Mouse (Mus musculus) midbrain, postnatal 0 days (tissue): Measurements from ENCODE around the gene Mrtfa. TPM values are rescaled to one million over a fixed set of nuclear protein-coding genes. Genes with fewer than 3 reads are reported as not detected.

Experiments
- ATAC-seq: fragments of 200-750 bp; cut with Nextera tagmentation; 2 replicates; pipeline ENCODE4 v1.8.0; 2017; ENCODE audit warnings: moderate number of reproducible peaks, mild to moderate bottlenecking, moderate TSS enrichment, moderate library complexity; ENCODE audit not compliant: low FRiP score
- DNase-seq: peaks from one replicate; pipeline ENCODE4 v3.0.0-alpha.2; 2015; ENCODE audit warnings: low spot score
- H3K27ac ChIP-seq: fragments of 300-500 bp; sonication (generic); 2 replicates; pipeline ENCODE4 v1.5.1; 2014; ENCODE audit warnings: low read depth, mild to moderate bottlenecking, low read length, mixed read lengths
- H3K27me3 ChIP-seq: fragments of 300-500 bp; sonication (generic); 2 replicates; pipeline ENCODE4 v1.6.1; 2014; ENCODE audit warnings: low read length, control low read depth, mixed read lengths; ENCODE audit not compliant: insufficient read depth
- H3K36me3 ChIP-seq: fragments of 300-500 bp; sonication (generic); 2 replicates; pipeline ENCODE4 v1.6.1; 2014; ENCODE audit warnings: low read length, control low read depth, mixed read lengths; ENCODE audit not compliant: insufficient read depth
- H3K4me1 ChIP-seq: fragments of 300-500 bp; sonication (generic); 2 replicates; pipeline ENCODE4 v1.6.1; 2014; ENCODE audit warnings: mild to moderate bottlenecking, control low read depth, antibody characterized with exemption, low read length, mixed read lengths; ENCODE audit not compliant: insufficient read depth
- H3K4me2 ChIP-seq: fragments of 300-500 bp; sonication (generic); 2 replicates; pipeline ENCODE4 v1.6.1; 2014; ENCODE audit warnings: low read depth, mild to moderate bottlenecking, low read length, mixed read lengths; ENCODE audit not compliant: poor library complexity, severe bottlenecking
- H3K4me3 ChIP-seq: fragments of 300-500 bp; sonication (generic); 2 replicates; pipeline ENCODE4 v1.5.1; 2014; ENCODE audit warnings: low read depth, mild to moderate bottlenecking, low read length, moderate library complexity
- H3K9ac ChIP-seq: fragments of 300-500 bp; sonication (generic); replicated peaks from 2 replicates; pipeline ENCODE4 v1.6.1; 2014; ENCODE audit warnings: mild to moderate bottlenecking, low read length, moderate library complexity, mixed read lengths; ENCODE audit not compliant: poor library complexity, severe bottlenecking
- H3K9me3 ChIP-seq: fragments of 300-500 bp; sonication (generic); 2 replicates; pipeline ENCODE4 v1.6.1; 2016; ENCODE audit warnings: low read length, control low read depth
- CTCF ChIP-seq: IDR thresholded peaks from 2 replicates; pipeline ENCODE4 v1.5.1; 2016; ENCODE audit warnings: antibody characterized with exemption, mild to moderate bottlenecking
- WGBS: fragments of 180-500 bp; shearing (Covaris S2); extraction: QIAGEN DNeasy Blood & Tissue Kit; methylation state at CpG from one replicate; pipeline ENCODE4 v1.1.7; 2014; 5-methylcytosine and 5-hydroxymethylcytosine counted together
- polyA plus RNA-seq: library from polyadenylated mRNA; unstranded; fragments of >200 nt; fragmentation: Nextera tagmentation; extraction: Ambion mirVana; gene quantifications from 2 replicates; pipeline ENCODE4 v1.2.1, GENCODE M21; 2015
- total RNA-seq: library from RNA; depleted of rRNA; stranded (reverse); fragments of >200 nt; gene quantifications from 2 replicates; pipeline ENCODE4 v1.2.3, GENCODE M21; 2014

Mrtfa gene
- total and polyA plus RNA-seq, 2 experiments from 2014 or later, result 22.6 to 44.1 TPM

DNA sequence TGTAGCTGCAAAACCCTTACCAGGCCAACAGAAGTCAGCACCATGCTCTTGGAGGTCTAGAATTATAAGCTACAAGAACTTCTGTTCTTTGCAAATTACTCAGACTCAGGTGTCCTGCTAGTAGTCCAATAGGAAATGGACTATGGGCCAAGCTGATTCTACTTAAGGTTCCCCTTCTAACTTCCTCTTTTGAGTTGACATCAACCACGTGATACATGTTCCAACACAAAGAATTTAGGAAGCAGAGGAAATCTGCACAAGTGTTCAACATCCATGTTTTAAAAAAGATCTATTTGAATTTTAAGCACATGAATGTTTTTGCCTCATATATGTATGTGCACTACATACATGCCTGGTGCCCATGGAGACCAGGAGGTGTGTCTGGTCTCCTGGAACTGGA is 116.0 kb downstream of the Mrtfa start:
- Histone ChIP-seq H3K4me3 (no peak overlapping the region), H3K36me3 (no peaks in the 10 kb centered on the region), H3K4me2 (no peak overlapping the region), H3K27ac (no peak overlapping the region), H3K27me3 (no peaks in the 10 kb centered on the region), H3K9ac (no peak overlapping the region), H3K9me3 (no peaks in the 10 kb centered on the region), H3K4me1 (no peaks in the 10 kb centered on the region)
- WGBS, result 84% methylated on average over 1 of the region's 1 CpGs
- no peak for DNase-seq
- no peak for TF ChIP-seq CTCF
- no peak for ATAC-seq

DNA sequence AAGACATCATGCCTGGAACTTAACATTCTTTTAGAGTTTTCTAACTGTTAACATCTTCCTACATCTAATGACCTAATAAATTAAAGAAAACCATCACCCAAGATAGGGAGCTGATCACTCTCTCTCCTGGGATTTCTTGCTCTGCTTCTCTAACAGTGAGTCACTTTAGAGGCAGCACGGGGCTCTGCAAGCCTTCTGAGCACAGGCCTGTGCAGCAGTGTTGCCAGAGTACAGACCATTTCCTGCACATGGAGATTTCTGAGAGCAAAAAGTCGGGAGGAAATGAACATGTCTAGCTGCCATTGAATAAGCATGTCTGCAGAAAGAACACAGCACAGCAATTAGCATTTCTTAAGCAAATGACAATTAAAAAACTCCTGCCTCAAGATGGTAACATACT is 116.8 kb downstream of the Mrtfa start:
- H3K4me1 ChIP-seq, result no peaks in the 10 kb centered on the region
- no peak overlapping the region for H3K27ac ChIP-seq
- H3K4me2 ChIP-seq, result no peak overlapping the region
- no peak overlapping the region for H3K4me3 ChIP-seq
- no peaks in the 10 kb centered on the region for H3K27me3 ChIP-seq
- 61% methylated on average over 2 of the region's 2 CpGs for WGBS
- no peaks in the 10 kb centered on the region for H3K36me3 ChIP-seq
- no peak for TF ChIP-seq CTCF
- ATAC-seq (no peak), DNase-seq (no peak)
- H3K9ac ChIP-seq, result no peak overlapping the region
- no peaks in the 10 kb centered on the region for H3K9me3 ChIP-seq

DNA sequence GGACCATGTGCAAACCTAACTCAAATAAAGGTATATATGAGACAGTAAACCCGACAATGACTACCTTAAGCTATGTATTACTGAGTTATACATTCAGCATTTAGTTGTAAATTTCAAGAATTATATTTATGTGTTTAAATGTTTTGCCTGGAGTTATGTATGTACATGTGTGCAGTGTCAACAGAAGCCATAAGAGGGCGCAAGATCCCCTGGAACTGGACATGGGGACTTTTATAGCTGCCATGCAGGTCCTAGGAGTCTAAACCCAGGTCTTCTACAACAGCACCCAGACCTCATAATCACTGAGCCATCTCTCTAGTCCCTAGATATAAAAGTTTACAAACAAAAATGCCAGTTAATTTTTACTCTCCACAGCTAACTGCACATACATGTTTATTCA is 117.8 kb downstream of the Mrtfa start:
- no peaks in the 10 kb centered on the region for H3K9me3 ChIP-seq
- no peaks in the 10 kb centered on the region for H3K4me1 ChIP-seq
- ATAC-seq (no peak), DNase-seq (peak; percentile 44)
- TF ChIP-seq CTCF, result peak; percentile 67
- 76% methylated on average over 2 of the region's 2 CpGs for WGBS
- H3K27ac ChIP-seq, result no peak overlapping the region
- no peak overlapping the region for H3K4me3 ChIP-seq
- H3K36me3 ChIP-seq, result no peaks in the 10 kb centered on the region
- H3K9ac ChIP-seq, result no peak overlapping the region
- H3K27me3 ChIP-seq, result no peaks in the 10 kb centered on the region
- H3K4me2 ChIP-seq, result no peak overlapping the region

DNA sequence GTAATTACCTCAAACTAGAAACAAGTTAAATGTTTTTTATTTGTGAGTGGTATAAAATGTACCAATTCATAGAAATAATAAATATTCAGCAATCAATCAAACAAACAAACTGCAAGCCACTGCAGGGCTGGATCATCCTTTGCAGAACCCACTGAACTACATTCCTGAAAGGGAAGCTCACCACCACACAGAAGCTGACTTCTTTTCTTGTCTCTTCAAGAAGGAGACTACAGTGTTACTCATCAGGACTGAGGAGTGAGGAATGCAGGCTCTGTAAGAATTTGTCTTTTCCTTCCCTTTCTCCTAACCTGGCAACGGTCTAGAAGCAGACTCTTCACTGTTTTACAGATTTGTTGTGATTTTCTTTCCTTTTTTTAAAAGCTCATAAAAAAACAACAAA is 120.1 kb downstream of the Mrtfa start:
- Histone ChIP-seq H3K9ac (no peak overlapping the region), H3K9me3 (no peaks in the 10 kb centered on the region), H3K4me2 (no peak overlapping the region), H3K4me1 (no peaks in the 10 kb centered on the region), H3K27ac (no peak overlapping the region), H3K4me3 (no peak overlapping the region), H3K36me3 (no peaks in the 10 kb centered on the region), H3K27me3 (no peaks in the 10 kb centered on the region)
- TF ChIP-seq CTCF, result no peak
- DNase-seq (no peak), ATAC-seq (no peak)
- WGBS, result 87% methylated on average over 1 of the region's 1 CpGs

DNA sequence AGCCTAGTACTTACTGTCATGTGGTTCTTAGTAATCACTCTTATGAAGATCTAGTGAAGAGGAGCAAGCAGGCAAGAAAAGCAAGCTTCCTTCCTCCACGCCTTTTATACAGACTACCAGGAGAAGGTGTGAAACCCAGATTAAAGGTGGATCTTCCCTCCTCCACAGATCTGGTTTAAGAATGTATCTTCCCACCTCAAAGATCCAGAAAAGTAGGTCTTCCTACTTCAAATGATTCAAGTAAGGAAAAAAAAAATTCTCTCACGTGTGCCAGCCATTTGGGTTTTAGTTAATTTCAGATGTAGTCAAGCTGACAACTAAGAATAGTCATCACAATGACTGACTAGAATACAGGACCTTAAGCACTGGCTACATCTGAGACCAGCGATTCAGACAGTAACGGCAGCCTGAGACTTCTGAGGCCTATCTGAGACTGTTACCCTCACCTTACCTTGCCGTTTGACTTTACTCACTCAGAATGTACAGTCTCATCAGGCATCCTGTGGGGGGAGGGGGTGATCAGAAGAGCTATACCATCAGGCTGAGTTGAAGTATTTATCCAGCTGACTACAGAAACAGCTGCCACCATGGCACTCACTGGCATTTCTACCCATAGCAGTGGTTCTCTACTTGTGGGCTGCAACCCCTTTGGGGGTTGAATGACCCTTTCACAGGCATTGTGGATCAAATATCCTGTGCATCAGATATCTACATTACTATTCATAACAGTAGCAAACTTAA is 121.7 kb downstream of the Mrtfa start:
- Histone ChIP-seq H3K4me2 (no peak overlapping the region), H3K9ac (no peak overlapping the region), H3K9me3 (no peaks in the 10 kb centered on the region), H3K4me3 (no peak overlapping the region), H3K27me3 (no peaks in the 10 kb centered on the region), H3K27ac (no peak overlapping the region), H3K36me3 (no peaks in the 10 kb centered on the region), H3K4me1 (no peaks in the 10 kb centered on the region)
- ATAC-seq (no peak), DNase-seq (no peak)
- 95% methylated on average over 5 of the region's 5 CpGs for WGBS
- no peak for TF ChIP-seq CTCF

DNA sequence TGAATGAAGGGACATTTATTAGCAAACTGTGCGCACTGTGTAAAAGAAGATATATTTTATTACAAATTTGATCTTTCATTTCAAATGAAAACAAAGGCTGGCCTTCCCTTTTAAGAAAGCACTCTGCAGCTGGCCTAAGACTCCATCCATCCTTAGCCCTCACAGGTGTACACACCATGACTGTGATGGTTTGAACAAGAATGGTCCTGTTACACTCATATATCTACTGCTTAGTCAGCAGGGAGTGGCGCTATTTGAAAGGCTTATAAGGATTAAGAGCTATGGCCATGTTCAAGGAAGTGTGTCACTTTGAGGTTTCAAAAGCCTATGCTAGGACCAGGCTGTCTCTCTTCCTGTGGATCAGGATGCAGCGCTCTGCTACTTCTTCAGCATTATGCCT is 122.8 kb downstream of the Mrtfa start:
- Histone ChIP-seq H3K4me2 (no peak overlapping the region), H3K4me1 (no peaks in the 10 kb centered on the region), H3K9me3 (no peaks in the 10 kb centered on the region), H3K36me3 (no peaks in the 10 kb centered on the region), H3K27ac (no peak overlapping the region), H3K27me3 (no peaks in the 10 kb centered on the region), H3K4me3 (no peak overlapping the region), H3K9ac (no peak overlapping the region)
- 94% methylated on average over 3 of the region's 3 CpGs for WGBS
- TF ChIP-seq CTCF, result no peak
- DNase-seq (no peak), ATAC-seq (no peak)
